Comparison of ENCODE assay signal across 12 mouse cellular contexts in the genomic region with DNA sequence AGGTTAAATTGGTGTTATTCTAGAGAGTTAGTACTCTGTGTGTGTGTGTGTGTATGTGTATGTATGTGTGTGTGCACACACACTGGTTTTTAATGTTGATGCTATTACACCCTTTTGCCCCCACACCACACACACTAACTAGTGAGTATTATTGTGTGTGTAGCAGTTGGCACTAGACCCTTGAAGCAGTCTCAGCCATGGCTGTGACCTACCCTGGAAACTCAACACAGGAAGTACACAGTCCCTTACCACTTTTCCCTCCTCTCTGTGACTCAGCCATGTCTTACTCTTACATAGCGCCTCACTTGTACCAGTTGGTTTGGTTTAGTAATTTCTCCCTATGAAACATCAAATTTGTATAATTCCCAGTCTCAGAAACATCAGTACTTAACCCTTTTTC.
"Had no signal": no experiment of that assay in that cellular context is flagged by ENCODE, and none has a peak within 500 bp of the region (broad histone marks: within the 10 kb centered on the region; RNA-seq: fewer than 3 reads in every experiment).

No protein-coding gene starts in this region.

- DNase-seq: kidney, adult 8-10 months; kidney, postnatal 10 days; kidney, postnatal 4 days; layer of hippocampus, adult 9-11 months; layer of hippocampus, postnatal 36 days; liver, embryonic 13.5 days; midbrain, embryonic 14.5 days; right cerebral cortex, adult 18-20 months; right cerebral cortex, postnatal 14 days; right cerebral cortex, postnatal 4 days; thymus, adult 2 months; thymus, postnatal 14 days had no signal
